In genomic region chr16:22439499-22440177, GRCm38 (mm10) we compare ENCODE assay signal across 7 mouse cellular contexts. TPM values are rescaled to one million over a fixed set of nuclear protein-coding genes. Genes with fewer than 3 reads are reported as not detected.
A peak's percentile ranks its signal among the peaks of the same experiment; 100 is the strongest.
DNase-seq lines count a peak whose midpoint lies in the region; ATAC-seq lines count a peak whose summit lies in the region.

Etv5 (minus strand) TSS chr16:22439719.

- DNase-seq in adrenal gland, postnatal 25 days = peak; percentile 99
- DNase-seq in heart, adult 11 months = peak; percentile 100
- DNase-seq in kidney, adult 18-20 months = peak; percentile 98
- peak; percentile 98 for DNase-seq in limb, embryonic 11.5 days (ENCODE audit: low spot score)
- DNase-seq in midbrain, embryonic 14.5 days = peak; percentile 99
- DNase-seq in spleen, adult 18-20 months = peak; percentile 93 to 97

- peak within 1 kb of the TSS; percentile 77 for H3K4me3 ChIP-seq in embryonic facial prominence, embryonic 12.5 days
- H3K4me3 ChIP-seq in limb, embryonic 11.5 days (ENCODE audit: low read depth, low read length) = peak within 1 kb of the TSS; percentile 89
- H3K4me3 ChIP-seq in midbrain, embryonic 14.5 days (replicated peaks; ENCODE audit: low read depth, low read length) = peak within 1 kb of the TSS; percentile 67

- peaks cover 14% of the 10 kb centered on the region; the same call in 1 of the 2 replicates for H3K27me3 ChIP-seq in embryonic facial prominence, embryonic 12.5 days
- H3K27me3 ChIP-seq in limb, embryonic 11.5 days (ENCODE audit: control insufficient read depth, insufficient read depth, low read length) = no peaks in the 10 kb centered on the region
- peaks cover 64% of the 10 kb centered on the region for H3K27me3 ChIP-seq in midbrain, embryonic 14.5 days (ENCODE audit: control insufficient read depth, insufficient read depth, low read length)

- H3K9me3 ChIP-seq in embryonic facial prominence, embryonic 12.5 days = no peaks in the 10 kb centered on the region
- H3K9me3 ChIP-seq in limb, embryonic 11.5 days (ENCODE audit: control insufficient read depth, low read length) = no peaks in the 10 kb centered on the region
- no peaks in the 10 kb centered on the region for H3K9me3 ChIP-seq in midbrain, embryonic 14.5 days (ENCODE audit: control insufficient read depth, low read length)

- peak within 1 kb of the TSS; percentile 80 for H3K27ac ChIP-seq in embryonic facial prominence, embryonic 12.5 days
- peak within 1 kb of the TSS; percentile 66 for H3K27ac ChIP-seq in limb, embryonic 11.5 days (replicated peaks; ENCODE audit: low read depth, low read length)
- peak within 1 kb of the TSS; percentile 28; the same call in 1 of the 2 replicates for H3K27ac ChIP-seq in midbrain, embryonic 14.5 days (replicated peaks; ENCODE audit: low read depth, low read length)

- peak within 1 kb of the TSS; percentile 79 for H3K9ac ChIP-seq in embryonic facial prominence, embryonic 12.5 days
- peak within 1 kb of the TSS; percentile 84 for H3K9ac ChIP-seq in limb, embryonic 11.5 days (ENCODE audit: low read length)
- peak within 1 kb of the TSS; percentile 52 for H3K9ac ChIP-seq in midbrain, embryonic 14.5 days (replicated peaks; ENCODE audit: low read length)

- WGBS in embryonic facial prominence, embryonic 12.5 days = under 1% methylated on average over 63 of the region's 63 CpGs
- under 1% methylated on average over 62 of the region's 63 CpGs for WGBS in limb, embryonic 11.5 days
- WGBS in midbrain, embryonic 14.5 days = under 1% methylated on average over 63 of the region's 63 CpGs

- peak within 1 kb of the TSS; percentile 95 for H3K4me2 ChIP-seq in embryonic facial prominence, embryonic 12.5 days (replicated peaks)
- peak within 1 kb of the TSS; percentile 87 for H3K4me2 ChIP-seq in limb, embryonic 11.5 days (ENCODE audit: low read depth, severe bottlenecking)
- peak within 1 kb of the TSS; percentile 99 for H3K4me2 ChIP-seq in midbrain, embryonic 14.5 days (ENCODE audit: low read length)

- H3K4me1 ChIP-seq in embryonic facial prominence, embryonic 12.5 days = peaks cover 32% of the 10 kb centered on the region
- H3K4me1 ChIP-seq in limb, embryonic 11.5 days (ENCODE audit: control insufficient read depth, insufficient read depth, low read length) = peaks cover 13% of the 10 kb centered on the region
- 0 out of 2 replicates have a peak, but pooled peaks cover 5% of the 10 kb centered on the region for H3K4me1 ChIP-seq in midbrain, embryonic 14.5 days (ENCODE audit: control insufficient read depth, insufficient read depth, low read length)

- H3K36me3 ChIP-seq in embryonic facial prominence, embryonic 12.5 days = no peaks in the 10 kb centered on the region
- H3K36me3 ChIP-seq in limb, embryonic 11.5 days (ENCODE audit: control insufficient read depth, insufficient read depth, low read length) = no peaks in the 10 kb centered on the region
- no peaks in the 10 kb centered on the region for H3K36me3 ChIP-seq in midbrain, embryonic 14.5 days (ENCODE audit: control insufficient read depth, insufficient read depth, low read length)

- peak; percentile 99 for ATAC-seq in embryonic facial prominence, embryonic 12.5 days (ENCODE audit: insufficient number of reproducible peaks, insufficient read depth, low FRiP score, low TSS enrichment)
- ATAC-seq in limb, embryonic 11.5 days (ENCODE audit: insufficient number of reproducible peaks, low FRiP score, low TSS enrichment, low read depth) = peak; percentile 99
- peak; percentile 98 for ATAC-seq in midbrain, embryonic 14.5 days (ENCODE audit: low FRiP score, low TSS enrichment)

RNA-seq across cellular contexts. Expression of gene Etv5, which starts in this region (rescaled TPM):
- total RNA-seq in adrenal gland, postnatal 25 days (2021) = 25.0 and 29.5 TPM in 2 replicates
- polyA plus RNA-seq in embryonic facial prominence, embryonic 12.5 days (2016; fragmentation: Nextera tagmentation; extraction: Ambion mirVana) = 39.5 and 39.8 TPM in 2 replicates
- polyA plus RNA-seq in limb, embryonic 11.5 days (2014; fragmentation: Nextera tagmentation; extraction: Ambion mirVana) = 52.7 and 61.1 TPM in 2 replicates
- polyA plus RNA-seq in midbrain, embryonic 14.5 days (2014; fragmentation: Nextera tagmentation; extraction: Ambion mirVana) = 15.7 and 15.9 TPM in 2 replicates

Comparison
In these comparisons a context has a peak if more than half of its experiments do, and no peak if none do; other contexts are left out.
1. Peak in every context shown above with its lines: DNase-seq, ATAC-seq, H3K4me3 ChIP-seq and H3K27ac ChIP-seq.
2. H3K27ac ChIP-seq: peak in every context shown above with its lines; median percentile 80 in embryonic facial prominence, embryonic 12.5 days; 66 in limb, embryonic 11.5 days; 28 in midbrain, embryonic 14.5 days.